Mouse (Mus musculus) thymus, adult 2 months (tissue): ENCODE data around the gene Usp33. TPM values are rescaled to one million over a fixed set of nuclear protein-coding genes. Genes with fewer than 3 reads are reported as not detected.

ENCODE experiments used
- DNase-seq: peaks from one replicate; pipeline ENCODE4 v3.0.0; 2021
- H3K27ac ChIP-seq: fragments of 200-500 bp; 2 replicates; pipeline ENCODE4 v1.5.1; 2012; ENCODE audit warnings: low read length, control low read depth; ENCODE audit not compliant: control insufficient read depth, insufficient read depth
- H3K27me3 ChIP-seq: fragments of 200-500 bp; 2 replicates; pipeline ENCODE4 v1.6.1; 2012; ENCODE audit warnings: mild to moderate bottlenecking, low read length, moderate library complexity, mixed read lengths; ENCODE audit not compliant: control insufficient read depth, insufficient read depth
- H3K36me3 ChIP-seq: fragments of 200-500 bp; 2 replicates; pipeline ENCODE4 v1.6.1; 2012; ENCODE audit warnings: mild to moderate bottlenecking, low read length, moderate library complexity; ENCODE audit not compliant: control insufficient read depth, insufficient read depth
- H3K4me1 ChIP-seq: fragments of 200-500 bp; replicated peaks from 2 replicates; pipeline ENCODE4 v1.6.1; 2012; ENCODE audit warnings: low read length; ENCODE audit not compliant: control insufficient read depth, insufficient read depth
- H3K4me3 ChIP-seq: fragments of 200-500 bp; 2 replicates; pipeline ENCODE4 v1.5.1; 2012; ENCODE audit warnings: mild to moderate bottlenecking, low read length, control low read depth, moderate library complexity; ENCODE audit not compliant: control insufficient read depth, insufficient read depth
- CTCF ChIP-seq: fragments of 200-500 bp; IDR thresholded peaks from 2 replicates; pipeline ENCODE4 v1.5.1; 2012; ENCODE audit warnings: mild to moderate bottlenecking, control low read depth, low read length, moderate library complexity, borderline replicate concordance; ENCODE audit not compliant: control insufficient read depth, poor library complexity, insufficient read depth; ENCODE audit errors: extremely low read depth
- POLR2A ChIP-seq: fragments of 200-500 bp; IDR thresholded peaks from 2 replicates; pipeline ENCODE4 v1.6.1; 2012; ENCODE audit warnings: mild to moderate bottlenecking, low read length, control low read depth, moderate library complexity; ENCODE audit not compliant: control insufficient read depth, poor library complexity, insufficient read depth; ENCODE audit errors: extremely low read depth
- WGBS: fragments of 180-500 bp; shearing (Covaris S2); methylation state at CpG from one replicate; pipeline ENCODE4 v1.1.7; 2018; 5-methylcytosine and 5-hydroxymethylcytosine counted together
- polyA plus RNA-seq: library from polyadenylated mRNA; depleted of rRNA; stranded (reverse); fragments of >200 nt; gene quantifications from 2 replicates; pipeline ENCODE4 v1.2.3, GENCODE M21; 2012; rRNA removed

Usp33 gene
- polyA plus RNA-seq, result 16.8 and 20.7 TPM in 2 replicates

- DNase-seq, result peak; percentile 96
Observed at GRCm38 (mm10) chr3:152345732-152346632, at the start of gene Usp33. Usp33 (plus strand) TSS chr3:152346478.

GRCm38 (mm10) chr3:152300376-152301337 lies 45.6 kb upstream of the Usp33 start:
- Histone ChIP-seq H3K36me3 (peaks cover 5% of the 10 kb centered on the region), H3K4me1 (no peaks in the 10 kb centered on the region; the same call in 1 of the 2 replicates), H3K27ac (no peak overlapping the region), H3K27me3 (no peaks in the 10 kb centered on the region), H3K4me3 (no peak overlapping the region)
- peak; percentile 9 for DNase-seq
- 96% methylated on average over 14 of the region's 14 CpGs for WGBS
- no peak for TF ChIP-seq CTCF
- no peak for TF ChIP-seq POLR2A

More at GRCm38 (mm10) chr3:152345732-152346632, at the start of gene Usp33:
- Histone ChIP-seq H3K4me1 (peaks cover 7% of the 10 kb centered on the region), H3K27me3 (no peaks in the 10 kb centered on the region), H3K27ac (no peak within 1 kb of the TSS), H3K36me3 (no peaks in the 10 kb centered on the region), H3K4me3 (peak within 1 kb of the TSS; percentile 63)
- 7% methylated on average over 40 of the region's 44 CpGs for WGBS
- TF ChIP-seq POLR2A (peak; percentile 76), CTCF (peak; percentile 28; the same call in 1 of the 2 replicates)

GRCm38 (mm10) chr3:152302991-152303390 lies 43.3 kb upstream of the Usp33 start:
- no peaks in the 10 kb centered on the region for H3K36me3 ChIP-seq
- no peaks in the 10 kb centered on the region for H3K27me3 ChIP-seq
- H3K4me3 ChIP-seq, result no peak overlapping the region
- H3K4me1 ChIP-seq, result no peaks in the 10 kb centered on the region; the same call in 1 of the 2 replicates
- no peak for TF ChIP-seq CTCF
- no peak for TF ChIP-seq POLR2A
- WGBS, result 97% methylated on average over 9 of the region's 9 CpGs
- H3K27ac ChIP-seq, result no peak overlapping the region
- DNase-seq, result no peak

- Histone ChIP-seq H3K4me1 (no peaks in the 10 kb centered on the region; the same call in 1 of the 2 replicates), H3K27me3 (no peaks in the 10 kb centered on the region), H3K27ac (no peak overlapping the region), H3K36me3 (no peaks in the 10 kb centered on the region), H3K4me3 (no peak overlapping the region)
- TF ChIP-seq CTCF (no peak), POLR2A (no peak)
- no peak for DNase-seq
- WGBS, result 96% methylated on average over 6 of the region's 6 CpGs
Observed at GRCm38 (mm10) chr3:152304093-152304815, 42.0 kb upstream of the Usp33 start.

GRCm38 (mm10) chr3:152305080-152305479 lies 41.2 kb upstream of the Usp33 start:
- Histone ChIP-seq H3K27ac (no peak overlapping the region), H3K4me3 (no peak overlapping the region), H3K27me3 (no peaks in the 10 kb centered on the region), H3K4me1 (no peaks in the 10 kb centered on the region; the same call in 1 of the 2 replicates), H3K36me3 (no peaks in the 10 kb centered on the region)
- 94% methylated on average over 8 of the region's 8 CpGs for WGBS
- TF ChIP-seq CTCF (no peak), POLR2A (no peak)
- DNase-seq, result no peak
